Mouse (Mus musculus) lung, embryonic 15.5 days (tissue): Measurements from ENCODE around the gene Lrrc3. TPM values are rescaled to one million over a fixed set of nuclear protein-coding genes. Genes with fewer than 3 reads are reported as not detected.

ENCODE experiments used
- ATAC-seq: fragments of 200-750 bp; cut with Nextera tagmentation; 2 replicates; pipeline ENCODE4 v1.8.0; 2017; ENCODE audit warnings: moderate number of reproducible peaks, borderline replicate concordance; ENCODE audit not compliant: low FRiP score, low TSS enrichment; ENCODE audit errors: extremely low read depth
- H3K27ac ChIP-seq: fragments of 300-500 bp; sonication (generic); 2 replicates; pipeline ENCODE4 v1.5.1; 2015; ENCODE audit warnings: moderate library complexity, mild to moderate bottlenecking, inconsistent platforms
- H3K27me3 ChIP-seq: fragments of 300-500 bp; sonication (generic); 2 replicates; pipeline ENCODE4 v1.6.1; 2015; ENCODE audit warnings: inconsistent platforms
- H3K36me3 ChIP-seq: fragments of 300-500 bp; sonication (generic); 2 replicates; pipeline ENCODE4 v1.6.1; 2015; ENCODE audit warnings: inconsistent platforms
- H3K4me1 ChIP-seq: fragments of 300-500 bp; sonication (generic); 2 replicates; pipeline ENCODE4 v1.6.1; 2015; ENCODE audit warnings: inconsistent platforms
- H3K4me2 ChIP-seq: fragments of 300-500 bp; sonication (generic); 2 replicates; pipeline ENCODE4 v1.6.1; 2015; ENCODE audit warnings: inconsistent platforms, mild to moderate bottlenecking, moderate library complexity
- H3K4me3 ChIP-seq: fragments of 300-500 bp; sonication (generic); 2 replicates; pipeline ENCODE4 v1.5.1; 2015; ENCODE audit warnings: mild to moderate bottlenecking, inconsistent platforms
- H3K9ac ChIP-seq: fragments of 300-500 bp; sonication (generic); 2 replicates; pipeline ENCODE4 v1.6.1; 2015; ENCODE audit warnings: inconsistent platforms
- H3K9me3 ChIP-seq: fragments of 300-500 bp; sonication (generic); 2 replicates; pipeline ENCODE4 v1.6.1; 2016; ENCODE audit warnings: inconsistent platforms
- WGBS: fragments of 180-500 bp; shearing (Covaris S2); methylation state at CpG from one replicate; pipeline ENCODE4 v1.1.7; 2015; 5-methylcytosine and 5-hydroxymethylcytosine counted together
- polyA plus RNA-seq: library from polyadenylated mRNA; unstranded; fragments of >200 nt; fragmentation: Nextera tagmentation; extraction: Ambion mirVana; gene quantifications from 2 replicates; pipeline ENCODE4 v1.2.1, GENCODE M21; 2015

The Lrrc3 gene
- polyA plus RNA-seq, 1 experiment from 2014 or later = 4.5 TPM

GRCm38 (mm10) chr10:77864067-77864761 lies 38.1 kb downstream of the Lrrc3 start:
- WGBS = 24% methylated on average over 14 of the region's 14 CpGs
- Histone ChIP-seq H3K9ac (no peak overlapping the region), H3K4me1 (0 out of 2 replicates have a peak, but pooled peaks cover under 1% of the 10 kb centered on the region), H3K4me3 (no peak overlapping the region), H3K36me3 (no peaks in the 10 kb centered on the region), H3K9me3 (no peaks in the 10 kb centered on the region), H3K4me2 (peak overlapping the region; percentile 33), H3K27ac (no peak overlapping the region), H3K27me3 (peaks cover 20% of the 10 kb centered on the region)
- peak; percentile 77 for ATAC-seq

- 45% methylated on average over 7 of the region's 7 CpGs for WGBS
- Histone ChIP-seq H3K27ac (no peak within 1 kb of the TSS), H3K27me3 (peaks cover 15% of the 10 kb centered on the region), H3K4me3 (no peak within 1 kb of the TSS), H3K4me2 (no peak within 1 kb of the TSS), H3K9me3 (no peaks in the 10 kb centered on the region), H3K9ac (no peak within 1 kb of the TSS), H3K4me1 (no peaks in the 10 kb centered on the region), H3K36me3 (no peaks in the 10 kb centered on the region)
- no peak for ATAC-seq
Measured at GRCm38 (mm10) chr10:77861675-77862074, 40.7 kb downstream of the Lrrc3 start, which contains the start of gene Gm3285. Gene Gm3285 (plus strand): TSS chr10:77861975.

GRCm38 (mm10) chr10:77852559-77852958 lies 49.8 kb downstream of the Lrrc3 start, which contains the start of gene Gm10318:
Gene Gm10318 (plus strand): TSS chr10:77852859.
- Histone ChIP-seq H3K4me2 (no peak within 1 kb of the TSS), H3K36me3 (no peaks in the 10 kb centered on the region), H3K27ac (no peak within 1 kb of the TSS), H3K27me3 (no peaks in the 10 kb centered on the region), H3K9ac (no peak within 1 kb of the TSS), H3K9me3 (no peaks in the 10 kb centered on the region), H3K4me3 (no peak within 1 kb of the TSS), H3K4me1 (no peaks in the 10 kb centered on the region)
- WGBS = 59% methylated on average over 9 of the region's 9 CpGs
- no peak for ATAC-seq

Other genes starting within 250 kb of the Lrrc3 start
- 0.08 and 0.19 TPM in 2 replicates for gene Tspear, start 216.0 kb downstream of the Lrrc3 start, polyA plus RNA-seq
- gene Gm19402, start 211.8 kb downstream of the Lrrc3 start, polyA plus RNA-seq = not detected in 2 replicates
- gene Gm9508, start 205.3 kb downstream of the Lrrc3 start, polyA plus RNA-seq = not detected in 2 replicates
- gene Gm10272, start 195.9 kb downstream of the Lrrc3 start, polyA plus RNA-seq = not detected in 2 replicates
- not detected in 2 replicates for gene Gm10024, start 191.1 kb downstream of the Lrrc3 start, polyA plus RNA-seq
- gene Gm10142, start 186.7 kb downstream of the Lrrc3 start, polyA plus RNA-seq = not detected in 2 replicates
- gene Krtap12-1, start 181.9 kb downstream of the Lrrc3 start, polyA plus RNA-seq = not detected in 2 replicates
- not detected in 2 replicates for gene Gm10100, start 176.1 kb downstream of the Lrrc3 start, polyA plus RNA-seq
- not detected in 2 replicates for gene Gm18596, start 159.9 kb downstream of the Lrrc3 start, polyA plus RNA-seq
- not detected in 2 replicates for gene Gm9736, start 151.2 kb downstream of the Lrrc3 start, polyA plus RNA-seq
- gene Gm3233, start 142.9 kb downstream of the Lrrc3 start, polyA plus RNA-seq = not detected in 2 replicates
- gene Gm3238, start 131.2 kb downstream of the Lrrc3 start, polyA plus RNA-seq = not detected in 2 replicates
- not detected in 2 replicates for gene Gm7138, start 125.6 kb downstream of the Lrrc3 start, polyA plus RNA-seq
- not detected in 2 replicates for gene Gm3250, start 120.0 kb downstream of the Lrrc3 start, polyA plus RNA-seq
- gene Gm7137, start 114.3 kb downstream of the Lrrc3 start, polyA plus RNA-seq = not detected in 2 replicates
- not detected in 2 replicates for gene Gm9639, start 107.5 kb downstream of the Lrrc3 start, polyA plus RNA-seq
- gene Gm19668, start 103.4 kb downstream of the Lrrc3 start, polyA plus RNA-seq = not detected in 2 replicates
- not detected in 2 replicates for gene Gm9507, start 90.7 kb downstream of the Lrrc3 start, polyA plus RNA-seq
- gene Gm2696, start 87.9 kb downstream of the Lrrc3 start, polyA plus RNA-seq = not detected in 2 replicates
- not detected in 2 replicates for gene Krtap10-4, start 75.4 kb downstream of the Lrrc3 start, polyA plus RNA-seq
- not detected in 2 replicates for gene Krtap10-10, start 66.6 kb downstream of the Lrrc3 start, polyA plus RNA-seq
- not detected in 2 replicates for gene Gm36176, start 55.7 kb downstream of the Lrrc3 start, polyA plus RNA-seq
- gene Gm10318, start 49.7 kb downstream of the Lrrc3 start, polyA plus RNA-seq = not detected in 2 replicates
- not detected in 2 replicates for gene Gm3285, start 40.6 kb downstream of the Lrrc3 start, polyA plus RNA-seq
- gene Trpm2, start 68.0 kb upstream of the Lrrc3 start, polyA plus RNA-seq = 0.72 and 1.6 TPM in 2 replicates
- gene 1810043G02Rik, start 76.0 kb upstream of the Lrrc3 start, polyA plus RNA-seq = 25.4 and 25.6 TPM in 2 replicates
- gene Pfkl, start 107.5 kb upstream of the Lrrc3 start, polyA plus RNA-seq = 171 and 179 TPM in 2 replicates
- 1.9 and 2.2 TPM in 2 replicates for gene Dnmt3l, start 139.4 kb upstream of the Lrrc3 start, polyA plus RNA-seq
- 2.1 and 2.7 TPM in 2 replicates for gene Aire, start 141.1 kb upstream of the Lrrc3 start, polyA plus RNA-seq
- gene Icosl, start 166.8 kb upstream of the Lrrc3 start, polyA plus RNA-seq = 8.4 and 8.5 TPM in 2 replicates